Mouse (Mus musculus) stomach, embryonic 14.5 days (tissue): ENCODE measurements at regions not wholly inside any gene's neighbourhood (a gene's known extent, or its start where the extent isn't known, plus 50 kb on each side); places are given as distances from the start of the nearest gene placed in this dataset.

ENCODE experiments used
- ATAC-seq: fragments of 200-750 bp; cut with Nextera tagmentation; 2 replicates; pipeline ENCODE4 v1.8.0; 2017; ENCODE audit warnings: low read depth, moderate TSS enrichment; ENCODE audit not compliant: insufficient number of reproducible peaks, insufficient read depth, low FRiP score
- H3K27ac ChIP-seq: fragments of 300-500 bp; sonication (generic); 2 replicates; pipeline ENCODE4 v1.5.1; 2014; ENCODE audit warnings: mild to moderate bottlenecking, low read length, moderate library complexity, mixed read lengths
- H3K27me3 ChIP-seq: fragments of 300-500 bp; sonication (generic); 2 replicates; pipeline ENCODE4 v1.6.1; 2014; ENCODE audit warnings: low read length, control low read depth, mixed read lengths; ENCODE audit not compliant: control insufficient read depth, insufficient read depth
- H3K36me3 ChIP-seq: fragments of 300-500 bp; sonication (generic); 2 replicates; pipeline ENCODE4 v1.6.1; 2014; ENCODE audit warnings: mild to moderate bottlenecking, control low read depth, low read length, moderate library complexity, mixed read lengths; ENCODE audit not compliant: control insufficient read depth, insufficient read depth
- H3K4me1 ChIP-seq: fragments of 300-500 bp; sonication (generic); 2 replicates; pipeline ENCODE4 v1.6.1; 2014; ENCODE audit warnings: low read length, control low read depth, mixed read lengths; ENCODE audit not compliant: control insufficient read depth, insufficient read depth
- H3K4me2 ChIP-seq: fragments of 300-500 bp; sonication (generic); replicated peaks from 2 replicates; pipeline ENCODE4 v1.6.1; 2014; ENCODE audit warnings: low read depth, low read length, control low read depth
- H3K4me3 ChIP-seq: fragments of 300-500 bp; sonication (generic); 2 replicates; pipeline ENCODE4 v1.5.1; 2014; ENCODE audit warnings: low read depth, low read length, control low read depth
- H3K9ac ChIP-seq: fragments of 300-500 bp; sonication (generic); replicated peaks from 2 replicates; pipeline ENCODE4 v1.6.1; 2014; ENCODE audit warnings: low read depth, mild to moderate bottlenecking, control low read depth, low read length, moderate library complexity, mixed read lengths
- H3K9me3 ChIP-seq: fragments of 300-500 bp; sonication (generic); 2 replicates; pipeline ENCODE4 v1.6.1; 2016; ENCODE audit warnings: low read depth, low read length, control low read depth; ENCODE audit not compliant: control insufficient read depth
- WGBS: fragments of 180-500 bp; shearing (Covaris S2); extraction: QIAGEN DNeasy Blood & Tissue Kit; methylation state at CpG from one replicate; pipeline ENCODE4 v1.1.7; 2014; 5-methylcytosine and 5-hydroxymethylcytosine counted together

GRCm38 (mm10) chr10:92284231-92284630 is 438.0 kb downstream of the Nedd1 start:
- no peak for ATAC-seq
- Histone ChIP-seq H3K9ac (no peak overlapping the region), H3K27me3 (no peaks in the 10 kb centered on the region), H3K4me1 (no peaks in the 10 kb centered on the region), H3K27ac (no peak overlapping the region), H3K4me3 (no peak overlapping the region), H3K9me3 (no peaks in the 10 kb centered on the region), H3K4me2 (no peak overlapping the region), H3K36me3 (no peaks in the 10 kb centered on the region)
- WGBS, result 30% methylated on average over 4 of the region's 4 CpGs

- ATAC-seq, result no peak
- Histone ChIP-seq H3K27me3 (no peaks in the 10 kb centered on the region), H3K4me3 (no peak overlapping the region), H3K9ac (no peak overlapping the region), H3K9me3 (no peaks in the 10 kb centered on the region), H3K4me2 (no peak overlapping the region), H3K36me3 (no peaks in the 10 kb centered on the region), H3K27ac (no peak overlapping the region), H3K4me1 (no peaks in the 10 kb centered on the region)
- WGBS, result 24% methylated on average over 2 of the region's 2 CpGs
Measured at GRCm38 (mm10) chr10:92277981-92278380, 444.2 kb downstream of the Nedd1 start.

- no peaks in the 10 kb centered on the region for H3K9me3 ChIP-seq
- H3K9ac ChIP-seq, result no peak overlapping the region
- H3K4me1 ChIP-seq, result no peaks in the 10 kb centered on the region
- no peaks in the 10 kb centered on the region for H3K27me3 ChIP-seq
- 71% methylated on average over 3 of the region's 3 CpGs for WGBS
- ATAC-seq, result no peak
- no peak overlapping the region for H3K4me2 ChIP-seq
- no peaks in the 10 kb centered on the region for H3K36me3 ChIP-seq
- no peak overlapping the region for H3K4me3 ChIP-seq
- H3K27ac ChIP-seq, result no peak overlapping the region
Measured at GRCm38 (mm10) chr10:92257815-92258214, 464.4 kb downstream of the Nedd1 start.

- H3K4me2 ChIP-seq, result no peak overlapping the region
- H3K27ac ChIP-seq, result no peak overlapping the region
- H3K36me3 ChIP-seq, result no peaks in the 10 kb centered on the region
- H3K9me3 ChIP-seq, result no peaks in the 10 kb centered on the region
- ATAC-seq, result peak; percentile 23; the same call in 1 of the 2 replicates
- H3K9ac ChIP-seq, result no peak overlapping the region
- H3K27me3 ChIP-seq, result no peaks in the 10 kb centered on the region
- no peaks in the 10 kb centered on the region for H3K4me1 ChIP-seq
- 64% methylated on average over 3 of the region's 3 CpGs for WGBS
- no peak overlapping the region for H3K4me3 ChIP-seq
Measured at GRCm38 (mm10) chr10:92248648-92249047, 473.6 kb downstream of the Nedd1 start.

- 55% methylated on average over 5 of the region's 5 CpGs for WGBS
- Histone ChIP-seq H3K36me3 (no peaks in the 10 kb centered on the region), H3K9me3 (no peaks in the 10 kb centered on the region), H3K9ac (no peak overlapping the region), H3K27ac (no peak overlapping the region), H3K4me3 (no peak overlapping the region), H3K4me2 (no peak overlapping the region), H3K4me1 (no peaks in the 10 kb centered on the region), H3K27me3 (no peaks in the 10 kb centered on the region)
- no peak for ATAC-seq
Measured at GRCm38 (mm10) chr10:92247449-92247805, 474.8 kb downstream of the Nedd1 start.

- Histone ChIP-seq H3K4me1 (no peaks in the 10 kb centered on the region), H3K36me3 (no peaks in the 10 kb centered on the region), H3K9ac (no peak overlapping the region), H3K4me2 (no peak overlapping the region), H3K4me3 (no peak overlapping the region), H3K27me3 (no peaks in the 10 kb centered on the region), H3K27ac (no peak overlapping the region), H3K9me3 (no peaks in the 10 kb centered on the region)
- no peak for ATAC-seq
- 49% methylated on average over 7 of the region's 7 CpGs for WGBS
Measured at GRCm38 (mm10) chr10:92246785-92247448, 475.3 kb downstream of the Nedd1 start.

GRCm38 (mm10) chr10:92242714-92243440 is 479.3 kb downstream of the Nedd1 start:
- Histone ChIP-seq H3K9me3 (no peaks in the 10 kb centered on the region), H3K4me3 (no peak overlapping the region), H3K9ac (no peak overlapping the region), H3K36me3 (no peaks in the 10 kb centered on the region), H3K27ac (no peak overlapping the region), H3K4me1 (no peaks in the 10 kb centered on the region), H3K27me3 (no peaks in the 10 kb centered on the region), H3K4me2 (no peak overlapping the region)
- 63% methylated on average over 11 of the region's 11 CpGs for WGBS
- ATAC-seq, result no peak

- Histone ChIP-seq H3K27me3 (no peaks in the 10 kb centered on the region), H3K4me1 (no peaks in the 10 kb centered on the region), H3K4me3 (no peak overlapping the region), H3K27ac (no peak overlapping the region), H3K36me3 (no peaks in the 10 kb centered on the region), H3K9ac (no peak overlapping the region), H3K9me3 (no peaks in the 10 kb centered on the region), H3K4me2 (no peak overlapping the region)
- WGBS, result 56% methylated on average over 5 of the region's 5 CpGs
- ATAC-seq, result no peak
Measured at GRCm38 (mm10) chr10:92237881-92238280, 484.3 kb downstream of the Nedd1 start.

GRCm38 (mm10) chr10:92232081-92232480 is 490.1 kb downstream of the Nedd1 start:
- ATAC-seq, result no peak
- H3K27me3 ChIP-seq, result no peaks in the 10 kb centered on the region
- H3K9ac ChIP-seq, result no peak overlapping the region
- H3K36me3 ChIP-seq, result no peaks in the 10 kb centered on the region
- no peaks in the 10 kb centered on the region for H3K4me1 ChIP-seq
- H3K27ac ChIP-seq, result no peak overlapping the region
- no peak overlapping the region for H3K4me3 ChIP-seq
- H3K9me3 ChIP-seq, result no peaks in the 10 kb centered on the region
- H3K4me2 ChIP-seq, result no peak overlapping the region
- WGBS, result 59% methylated on average over 2 of the region's 2 CpGs
